Mouse (Mus musculus) adrenal gland, postnatal 10 days (tissue): ENCODE results near the gene Rhoh. TPM values are rescaled to one million over a fixed set of nuclear protein-coding genes. Genes with fewer than 3 reads are reported as not detected.

Experiments
- DNase-seq: peaks from one replicate; pipeline ENCODE4 v3.0.0; 2021; ENCODE audit warnings: mixed read lengths
- total RNA-seq, 2 experiments: library from RNA; stranded (reverse); gene quantifications; 2 replicates each; pipeline ENCODE4 v1.2.3; 2021

The Rhoh gene
- total RNA-seq, 2 experiments from 2014 or later, result 2.5 to 2.6 TPM

- DNase-seq, result no peak
Observed at GRCm38 (mm10) chr5:65860281-65861000, 572 bp upstream of the Rhoh start.

GRCm38 (mm10) chr5:65862217-65862927, 1.4 kb downstream of the Rhoh start:
- no peak for DNase-seq

GRCm38 (mm10) chr5:65863349-65863749, 2.3 kb downstream of the Rhoh start:
- no peak for DNase-seq

GRCm38 (mm10) chr5:65864486-65864885, 3.5 kb downstream of the Rhoh start:
- no peak for DNase-seq

GRCm38 (mm10) chr5:65864946-65865345, 3.9 kb downstream of the Rhoh start:
- DNase-seq, result no peak

GRCm38 (mm10) chr5:65866591-65866990, 5.6 kb downstream of the Rhoh start:
- DNase-seq, result no peak

GRCm38 (mm10) chr5:65867380-65868116, 6.5 kb downstream of the Rhoh start:
- no peak for DNase-seq

GRCm38 (mm10) chr5:65868419-65868818, 7.4 kb downstream of the Rhoh start:
- DNase-seq, result no peak

- DNase-seq, result no peak
Observed at GRCm38 (mm10) chr5:65869660-65870059, 8.6 kb downstream of the Rhoh start.

GRCm38 (mm10) chr5:65871276-65871875, 10.4 kb downstream of the Rhoh start:
- DNase-seq, result no peak

- DNase-seq, result no peak
Observed at GRCm38 (mm10) chr5:65873212-65873611, 12.2 kb downstream of the Rhoh start.

- DNase-seq, result no peak
Observed at GRCm38 (mm10) chr5:65875269-65875668, 14.3 kb downstream of the Rhoh start.

- DNase-seq, result no peak
Observed at GRCm38 (mm10) chr5:65878367-65878766, 17.4 kb downstream of the Rhoh start.

- DNase-seq, result no peak
Observed at GRCm38 (mm10) chr5:65881254-65881653, 20.2 kb downstream of the Rhoh start.

GRCm38 (mm10) chr5:65882476-65883205, 21.6 kb downstream of the Rhoh start:
- DNase-seq, result no peak

- no peak for DNase-seq
Observed at GRCm38 (mm10) chr5:65883355-65883754, 22.3 kb downstream of the Rhoh start.

GRCm38 (mm10) chr5:65885699-65886443, 24.9 kb downstream of the Rhoh start:
- DNase-seq, result no peak

GRCm38 (mm10) chr5:65888102-65888501, 27.1 kb downstream of the Rhoh start:
- no peak for DNase-seq

GRCm38 (mm10) chr5:65888998-65889397, 28.0 kb downstream of the Rhoh start:
- DNase-seq, result no peak

GRCm38 (mm10) chr5:65891251-65891826, 30.3 kb downstream of the Rhoh start:
- no peak for DNase-seq
